In genomic region chr16:11909035-11909591, GRCm38 (mm10) we compare ENCODE assay signal across 8 mouse cellular contexts. TPM values are rescaled to one million over a fixed set of nuclear protein-coding genes. Genes with fewer than 3 reads are reported as not detected.
DNase-seq lines count a peak whose midpoint lies in the region; ATAC-seq and TF ChIP-seq lines count a peak whose summit lies in the region.

Cpped1 (minus strand) TSS chr16:11909445.

- H3K4me2 ChIP-seq in forebrain, embryonic 16.5 days (ENCODE audit: low read length) = peak within 1 kb of the TSS; percentile 72
- peak within 1 kb of the TSS; percentile 64 for H3K4me2 ChIP-seq in lung, embryonic 15.5 days

- H3K9me3 ChIP-seq in G1E (replicated peaks) = no peaks in the 10 kb centered on the region
- H3K9me3 ChIP-seq in forebrain, embryonic 16.5 days (ENCODE audit: control insufficient read depth, low read length) = no peaks in the 10 kb centered on the region
- no peaks in the 10 kb centered on the region for H3K9me3 ChIP-seq in lung, embryonic 15.5 days

- H3K36me3 ChIP-seq in G1E (replicated peaks) = peaks cover 28% of the 10 kb centered on the region
- H3K36me3 ChIP-seq in forebrain, embryonic 16.5 days (ENCODE audit: control insufficient read depth, insufficient read depth) = no peaks in the 10 kb centered on the region
- no peaks in the 10 kb centered on the region for H3K36me3 ChIP-seq in lung, embryonic 15.5 days

- DNase-seq in G1E (ENCODE audit: low spot score) = peak; percentile 87
- peak; percentile 80 to 91 for DNase-seq in cerebellum, adult 18-20 months
- peak; percentile 88 to 94 for DNase-seq in heart, postnatal 36 days
- peak; percentile 75 to 85 for DNase-seq in layer of hippocampus, adult 8-10 months (ENCODE audit: low spot score in 2 of 2)
- peak; percentile 85 for DNase-seq in ovary, adult 18-20 months (ENCODE audit: low spot score)
- peak; percentile 90 for DNase-seq in thymus, postnatal 0 days (ENCODE audit: low spot score)

- H3K27me3 ChIP-seq in G1E (ENCODE audit: insufficient read depth, low read length) = peaks cover 8% of the 10 kb centered on the region
- H3K27me3 ChIP-seq in forebrain, embryonic 16.5 days (replicated peaks; ENCODE audit: control insufficient read depth, insufficient read depth, low read length) = no peaks in the 10 kb centered on the region
- H3K27me3 ChIP-seq in lung, embryonic 15.5 days = no peaks in the 10 kb centered on the region

- H3K4me1 ChIP-seq in G1E (ENCODE audit: insufficient read depth, low read depth, low read length) = peaks cover 27% of the 10 kb centered on the region
- H3K4me1 ChIP-seq in forebrain, embryonic 16.5 days (replicated peaks; ENCODE audit: control insufficient read depth, insufficient read depth, low read length) = peaks cover 11% of the 10 kb centered on the region
- peaks cover 10% of the 10 kb centered on the region for H3K4me1 ChIP-seq in lung, embryonic 15.5 days

- H3K27ac ChIP-seq in forebrain, embryonic 16.5 days (ENCODE audit: low read length) = peak within 1 kb of the TSS; percentile 80
- H3K27ac ChIP-seq in lung, embryonic 15.5 days = peak within 1 kb of the TSS; percentile 84

- ATAC-seq in G1E (ENCODE audit: extremely low read depth, insufficient number of reproducible peaks, low FRiP score, poor library complexity, severe bottlenecking) = peak; percentile 71
- peak; percentile 96 for ATAC-seq in forebrain, embryonic 16.5 days
- ATAC-seq in lung, embryonic 15.5 days (ENCODE audit: borderline replicate concordance, extremely low read depth, low FRiP score, low TSS enrichment) = peak; percentile 96

- H3K4me3 ChIP-seq in G1E (ENCODE audit: low read depth, low read length) = peak within 1 kb of the TSS; percentile 78
- H3K4me3 ChIP-seq in forebrain, embryonic 16.5 days (replicated peaks; ENCODE audit: low read length) = peak within 1 kb of the TSS; percentile 50
- H3K4me3 ChIP-seq in lung, embryonic 15.5 days = peak within 1 kb of the TSS; percentile 72

- intact Hi-C loops in heart, postnatal 36 days (cut with DNase I) = no loop called here

- no peak for TF ChIP-seq CTCF in G1E (IDR thresholded peaks at IDR 0.05; ENCODE audit: low read depth, low read length)

- WGBS in forebrain, embryonic 16.5 days = under 1% methylated on average over 32 of the region's 32 CpGs
- under 1% methylated on average over 32 of the region's 32 CpGs for WGBS in lung, embryonic 15.5 days

- H3K9ac ChIP-seq in forebrain, embryonic 16.5 days (replicated peaks; ENCODE audit: low read depth, low read length) = peak within 1 kb of the TSS; percentile 65
- H3K9ac ChIP-seq in lung, embryonic 15.5 days = peak within 1 kb of the TSS; percentile 64

RNA-seq across cellular contexts. Expression of gene Cpped1, which starts in this region (rescaled TPM):
- total RNA-seq in G1E (2014; fragmentation: Nextera tagmentation) (23.9 and 30.0 TPM in 2 replicates), G1E (2017) (15.8 and 16.8 TPM in 2 replicates)
- polyA plus RNA-seq in G1E (2012) = 9.6 and 12.4 TPM in 2 replicates
- 13.2 and 14.9 TPM in 2 replicates for polyA plus RNA-seq in forebrain, embryonic 16.5 days (2015; fragmentation: Nextera tagmentation; extraction: Ambion mirVana)
- total RNA-seq in heart, postnatal 36 days (2021) = 10 to 100 TPM; 53.7 to 55.6 TPM
- 10 to 100 TPM; 36.3 to 37.8 (median 36.8) TPM for total RNA-seq in layer of hippocampus, adult 8-10 months (2022)
- 17.9 and 18.9 TPM in 2 replicates for polyA plus RNA-seq in lung, embryonic 15.5 days (2015; fragmentation: Nextera tagmentation; extraction: Ambion mirVana)
- 10.6 and 10.7 TPM in 2 replicates for polyA plus RNA-seq in thymus, postnatal 0 days (2015; fragmentation: Nextera tagmentation; extraction: Ambion mirVana)

Comparison
In these comparisons a context has a peak if more than half of its experiments do, and no peak if none do; other contexts are left out.
1. Peak in every context shown above with its lines: DNase-seq, ATAC-seq, H3K4me3 ChIP-seq and H3K27ac ChIP-seq.